Mouse (Mus musculus) spleen, postnatal 14 days (tissue): ENCODE measurements around the gene Gm36864.
"Not testable (repeated sequence)": the region's sequence is repeated elsewhere in the genome, so short reads cannot be mapped to it uniquely, and the experiment has no call there.

Experiments used
- DNase-seq, 2 experiments: peaks; one replicate each; pipeline ENCODE4 v3.0.0; 2021 to 2022; ENCODE audit warnings: low spot score in 2 of 2

Gene Gm36864

DNA sequence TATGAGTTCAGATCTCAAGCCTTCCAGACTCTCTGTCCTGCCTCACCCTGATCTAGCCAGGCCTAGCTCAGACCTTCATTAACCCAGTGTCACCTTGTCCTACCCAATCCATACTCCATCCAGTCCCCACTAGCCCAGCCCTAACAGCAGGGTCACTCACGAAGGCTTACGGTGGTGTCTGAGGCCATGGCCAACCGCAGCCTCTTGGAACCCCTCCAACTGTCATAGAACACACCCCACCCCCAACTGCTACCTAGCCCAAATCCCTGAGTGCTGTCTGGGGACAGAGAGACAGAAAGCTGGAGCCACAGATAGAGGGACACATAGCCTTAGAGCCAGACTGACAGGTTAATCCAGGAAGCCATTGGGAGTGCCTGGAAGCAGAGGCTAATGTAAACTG lies at the start of gene Gm36864:
Gene Gm36864 (plus strand): TSS at position 269 of the 400 bp plus-strand sequence.
- no peak for DNase-seq

DNA sequence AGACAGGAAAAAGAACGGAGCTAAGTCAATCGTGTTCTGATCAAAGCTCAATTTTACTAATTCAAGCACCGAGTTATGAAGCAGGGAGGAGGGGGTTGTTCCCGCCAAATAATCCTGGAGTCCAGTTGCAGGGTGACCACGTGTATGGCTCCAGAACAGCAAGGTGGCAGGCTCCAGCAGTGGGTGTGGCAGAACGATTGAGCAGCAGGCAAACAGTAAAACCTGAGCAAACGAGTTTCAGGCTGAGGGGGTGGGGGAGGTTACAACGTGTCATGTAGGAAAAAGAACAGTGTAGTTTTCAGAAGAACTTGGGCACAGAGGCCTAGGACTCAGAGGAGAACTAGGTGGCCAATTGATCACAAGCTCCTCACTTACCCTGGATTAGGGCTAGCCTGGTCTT lies 49.5 kb upstream of the Gm36864 start:
- not testable (repeated sequence) for DNase-seq

- DNase-seq, result not testable (repeated sequence)
Observed at GRCm38 (mm10) chr7:44187936-44188335, 48.0 kb upstream of the Gm36864 start, which contains the start of gene Klk1b24. TSS of gene Klk1b24 (plus strand) at chr7:44188236.

DNA sequence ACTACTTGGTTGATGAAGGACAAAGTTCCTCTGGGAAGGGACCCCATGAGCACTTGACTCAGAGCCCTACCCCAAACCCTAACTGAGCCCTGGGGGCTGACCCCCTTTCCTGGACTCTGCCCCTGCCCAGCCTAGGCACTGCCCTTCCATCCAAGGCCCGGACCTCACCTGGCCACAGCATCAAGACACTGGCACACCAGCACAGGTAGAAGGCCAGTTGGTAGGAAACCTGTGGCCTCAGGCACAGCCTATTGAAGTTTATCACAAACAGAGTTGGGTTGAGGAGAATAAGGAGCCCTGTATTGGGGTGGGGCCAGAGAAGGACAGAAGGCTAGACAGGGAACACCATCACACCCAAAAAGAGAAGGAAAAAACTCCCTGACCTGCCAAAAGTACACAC lies 42.5 kb upstream of the Gm36864 start:
- not testable (repeated sequence) for DNase-seq

- no peak for DNase-seq
Observed at GRCm38 (mm10) chr7:44197891-44198290, 38.1 kb upstream of the Gm36864 start, which contains the start of gene Klk1b3. TSS of gene Klk1b3 (plus strand) at chr7:44198191.

- DNase-seq, result not testable (repeated sequence)
Observed at GRCm38 (mm10) chr7:44207135-44207534, 28.8 kb upstream of the Gm36864 start, which contains the start of gene Klk1b4. TSS of gene Klk1b4 (plus strand) at chr7:44207435.

GRCm38 (mm10) chr7:44208307-44208706 lies 27.7 kb upstream of the Gm36864 start:
- DNase-seq, result no peak

- DNase-seq, result no peak
Observed at GRCm38 (mm10) chr7:44215645-44216044, 20.3 kb upstream of the Gm36864 start, which contains the start of gene Klk1b5. TSS of gene Klk1b5 (plus strand) at chr7:44215945.

DNA sequence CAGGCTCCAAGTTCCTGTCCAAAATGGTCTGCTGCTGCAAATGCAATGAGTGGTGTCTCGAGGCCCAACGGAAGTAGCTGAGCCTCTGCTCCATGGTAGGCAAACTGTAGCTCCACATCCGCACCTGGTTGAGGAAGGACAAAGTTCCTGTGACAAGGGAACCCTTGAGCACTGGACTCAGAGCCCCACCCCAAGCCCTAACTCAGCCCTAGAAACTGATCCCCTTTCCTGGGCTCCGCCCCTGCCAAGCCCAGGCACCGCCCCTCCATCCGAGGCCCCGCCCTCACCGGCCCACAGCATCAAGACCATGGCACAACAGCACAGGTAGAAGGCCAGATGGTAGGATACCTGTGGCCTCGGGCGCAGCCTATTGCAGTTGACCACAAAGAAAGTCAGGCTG lies 14.4 kb upstream of the Gm36864 start:
- DNase-seq, result not testable (repeated sequence)

- not testable (repeated sequence) for DNase-seq
Observed at GRCm38 (mm10) chr7:44222335-44222734, 13.6 kb upstream of the Gm36864 start.

- no peak for DNase-seq
Observed at GRCm38 (mm10) chr7:44225076-44225475, 10.9 kb upstream of the Gm36864 start, which contains the start of gene Klk1. TSS of gene Klk1 (plus strand) at chr7:44225360.

GRCm38 (mm10) chr7:44239913-44240312 lies 3.9 kb downstream of the Gm36864 start:
- no peak for DNase-seq

DNA sequence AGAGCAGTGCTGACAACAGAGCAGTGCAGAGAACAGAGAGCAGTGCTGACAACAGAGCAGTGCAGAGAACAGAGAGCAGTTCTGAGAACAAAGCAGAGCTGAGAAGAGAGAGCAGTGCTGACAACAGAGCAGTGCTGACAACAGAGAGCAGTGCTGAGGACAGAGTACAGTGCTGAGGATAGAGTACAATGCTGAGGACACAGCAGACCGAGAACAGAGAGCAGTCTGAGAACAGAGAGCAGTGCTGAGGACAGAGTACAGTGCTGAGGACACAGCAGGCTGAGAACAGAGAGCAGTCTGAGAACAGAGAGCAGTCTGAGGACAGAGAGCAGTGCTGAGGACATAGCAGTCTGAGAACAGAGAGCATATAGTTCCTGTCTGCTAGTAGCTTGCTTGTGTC lies 4.7 kb downstream of the Gm36864 start:
- no peak for DNase-seq

DNA sequence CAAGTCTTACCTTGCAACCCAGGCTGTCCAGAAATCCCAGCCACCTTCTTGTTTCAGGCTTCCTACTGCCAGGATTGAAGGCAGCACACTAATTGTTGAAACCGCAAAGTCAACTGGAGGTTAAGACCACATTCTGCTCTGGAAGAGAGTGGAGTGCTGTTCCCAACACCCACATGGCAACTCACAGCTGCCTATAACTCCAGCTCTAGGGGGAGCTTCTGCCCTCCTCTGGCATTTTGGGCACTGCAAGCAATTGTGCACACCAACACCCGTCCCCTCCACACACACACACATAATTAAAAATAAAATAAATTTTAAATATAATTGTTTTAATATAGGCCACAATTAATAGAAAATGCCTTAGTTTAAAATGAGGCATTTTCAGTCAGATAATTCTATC lies 5.2 kb downstream of the Gm36864 start:
- DNase-seq, result no peak

- no peak for DNase-seq
Observed at GRCm38 (mm10) chr7:44244080-44244479, 8.1 kb downstream of the Gm36864 start.

- DNase-seq, result peak; percentile 83 to 88
Observed at GRCm38 (mm10) chr7:44246055-44246983, 10.3 kb downstream of the Gm36864 start, which contains the start of the genes 1700028J19Rik and 2410002F23Rik. TSS of gene 1700028J19Rik (minus strand) at chr7:44246695. TSS of gene 2410002F23Rik (plus strand) at chr7:44246722.

GRCm38 (mm10) chr7:44246984-44247470 lies 11.1 kb downstream of the Gm36864 start:
- no peak for DNase-seq

- DNase-seq, result no peak
Observed at GRCm38 (mm10) chr7:44247971-44248370, 12.0 kb downstream of the Gm36864 start.

DNA sequence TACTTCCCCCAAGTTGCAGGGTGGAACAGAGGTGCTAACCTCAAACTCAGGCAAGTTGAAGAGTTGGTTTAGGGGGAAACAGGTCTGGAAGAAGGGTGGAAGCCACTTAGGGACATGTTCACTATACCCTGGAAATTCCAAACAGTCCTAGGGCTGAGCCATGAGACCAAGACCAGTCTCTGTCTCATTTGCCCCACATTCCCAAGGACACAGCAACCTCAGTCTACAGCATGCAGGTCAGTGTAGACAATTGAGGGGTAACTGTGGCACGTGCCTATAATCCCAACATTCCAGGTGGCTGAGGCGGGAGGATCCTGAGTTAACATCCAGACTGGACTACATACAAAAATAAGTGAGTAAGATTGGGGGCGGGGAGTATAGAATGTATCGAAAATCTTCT lies 13.3 kb downstream of the Gm36864 start:
- DNase-seq, result no peak

- DNase-seq, result not testable (repeated sequence)
Observed at GRCm38 (mm10) chr7:44250732-44251275, 14.8 kb downstream of the Gm36864 start.

GRCm38 (mm10) chr7:44253023-44253616 lies 17.1 kb downstream of the Gm36864 start:
- no peak for DNase-seq

DNA sequence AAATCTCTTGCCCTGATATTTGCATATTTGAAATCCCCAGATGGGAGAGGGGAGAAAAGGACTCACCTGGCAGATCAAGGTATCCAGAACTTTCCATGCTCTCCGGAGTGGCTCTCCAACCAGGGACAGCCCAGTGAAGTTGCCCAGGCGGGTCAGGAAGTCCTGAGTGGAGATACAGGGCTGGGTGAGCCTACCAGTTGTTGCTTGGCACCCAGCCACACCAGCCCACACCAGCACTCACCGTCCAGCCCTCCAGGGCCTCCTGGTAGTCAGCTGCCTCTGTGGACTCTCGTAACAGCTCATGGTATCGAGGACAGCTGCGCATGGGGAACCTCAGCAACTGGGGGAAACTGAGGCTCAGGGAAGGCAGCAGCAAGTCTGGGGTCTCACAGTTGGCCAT lies 19.0 kb downstream of the Gm36864 start:
- DNase-seq, result no peak
